Mouse (Mus musculus): Measurements from ENCODE around the gene Galc.
"Not testable (repeated sequence)": the region's sequence is repeated elsewhere in the genome, so short reads cannot be mapped to it uniquely, and the experiment has no call there.

The Galc gene

GRCm38 (mm10) chr12:98252417-98252816 is 6.8 kb downstream of the Galc start:
- DNase-seq (ENCODE audit: low spot score) = no peak

GRCm38 (mm10) chr12:98250327-98250726 is 8.9 kb downstream of the Galc start:
- no peak for DNase-seq (ENCODE audit: low spot score)

- DNase-seq (ENCODE audit: low spot score) = no peak
These were observed 9.6 kb downstream of the Galc start for GRCm38 (mm10) chr12:98249671-98250070.

GRCm38 (mm10) chr12:98246835-98247234 is 12.4 kb downstream of the Galc start:
- no peak for DNase-seq (ENCODE audit: low spot score)

GRCm38 (mm10) chr12:98244865-98245264 is 14.4 kb downstream of the Galc start:
- DNase-seq (ENCODE audit: low spot score) = no peak

GRCm38 (mm10) chr12:98244161-98244560 is 15.1 kb downstream of the Galc start:
- DNase-seq (ENCODE audit: low spot score) = no peak

- not testable (repeated sequence) for DNase-seq (ENCODE audit: low spot score)
These were observed 20.8 kb downstream of the Galc start for GRCm38 (mm10) chr12:98238478-98238877.

GRCm38 (mm10) chr12:98227037-98227436 is 32.2 kb downstream of the Galc start:
- DNase-seq (ENCODE audit: low spot score) = no peak

GRCm38 (mm10) chr12:98223286-98223685 is 36.0 kb downstream of the Galc start:
- no peak for DNase-seq (ENCODE audit: low spot score)

- no peak for DNase-seq (ENCODE audit: low spot score)
These were observed 42.8 kb downstream of the Galc start for GRCm38 (mm10) chr12:98216432-98216831.

- DNase-seq (ENCODE audit: low spot score) = no peak
These were observed 43.7 kb downstream of the Galc start for GRCm38 (mm10) chr12:98215512-98215911.

GRCm38 (mm10) chr12:98214191-98214590 is 45.1 kb downstream of the Galc start:
- no peak for DNase-seq (ENCODE audit: low spot score)

GRCm38 (mm10) chr12:98213791-98214190 is 45.5 kb downstream of the Galc start:
- no peak for DNase-seq (ENCODE audit: low spot score)

- DNase-seq (ENCODE audit: low spot score) = no peak
These were observed 45.9 kb downstream of the Galc start for GRCm38 (mm10) chr12:98213332-98213731.

- peak; percentile 52 for DNase-seq (ENCODE audit: low spot score)
These were observed 46.6 kb downstream of the Galc start for GRCm38 (mm10) chr12:98212457-98213175.

- DNase-seq (ENCODE audit: low spot score) = no peak
These were observed 48.8 kb downstream of the Galc start for GRCm38 (mm10) chr12:98210495-98210894.

- no peak for DNase-seq (ENCODE audit: low spot score)
These were observed 51.2 kb downstream of the Galc start for GRCm38 (mm10) chr12:98208104-98208503.

- no peak for DNase-seq (ENCODE audit: low spot score)
These were observed 53.7 kb downstream of the Galc start for GRCm38 (mm10) chr12:98205450-98206051.

GRCm38 (mm10) chr12:98197401-98197800 is 61.9 kb downstream of the Galc start:
- DNase-seq (ENCODE audit: low spot score) = peak; percentile 3

- DNase-seq (ENCODE audit: low spot score) = no peak
These were observed 69.1 kb downstream of the Galc start for GRCm38 (mm10) chr12:98190201-98190600.

GRCm38 (mm10) chr12:98189096-98189495 is 70.2 kb downstream of the Galc start:
- DNase-seq (ENCODE audit: low spot score) = no peak

- no peak for DNase-seq (ENCODE audit: low spot score)
These were observed 71.9 kb downstream of the Galc start for GRCm38 (mm10) chr12:98187186-98187899.

- peak; percentile 68 for DNase-seq (ENCODE audit: low spot score)
These were observed 77.5 kb downstream of the Galc start for GRCm38 (mm10) chr12:98181729-98182128.
